Mouse (Mus musculus) left cerebral cortex, adult 9 months (tissue): ENCODE data around the gene Olfr186.
"Not testable (repeated sequence)": the region's sequence is repeated elsewhere in the genome, so short reads cannot be mapped to it uniquely, and the experiment has no call there.

Source experiments
- DNase-seq, 2 experiments: peaks; one replicate each; pipeline ENCODE4 v3.0.0; 2022; ENCODE audit warnings: low spot score in 2 of 2

Gene Olfr186

DNA sequence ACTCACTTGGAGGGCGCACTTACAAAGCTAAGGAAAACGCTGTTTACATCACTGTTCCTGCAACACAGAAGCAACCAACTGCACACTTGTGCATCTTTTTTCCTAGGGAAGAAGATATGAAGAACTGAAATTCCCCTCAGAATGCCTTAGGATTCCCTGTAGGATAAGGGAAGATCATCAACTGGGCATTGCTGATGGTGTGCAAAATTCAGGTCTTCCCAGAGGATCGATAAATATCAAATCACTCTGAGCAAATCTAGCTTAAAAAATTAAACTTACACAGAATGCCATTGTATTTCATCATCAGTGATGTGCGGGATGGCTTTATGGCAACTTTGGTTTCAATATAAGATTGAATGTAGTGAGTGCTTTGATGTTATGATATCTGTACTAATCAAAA lies at the start of gene Olfr186:
TSS of gene Olfr186 (minus strand) at position 101 of the 400 bp plus-strand sequence.
- no peak for DNase-seq

DNA sequence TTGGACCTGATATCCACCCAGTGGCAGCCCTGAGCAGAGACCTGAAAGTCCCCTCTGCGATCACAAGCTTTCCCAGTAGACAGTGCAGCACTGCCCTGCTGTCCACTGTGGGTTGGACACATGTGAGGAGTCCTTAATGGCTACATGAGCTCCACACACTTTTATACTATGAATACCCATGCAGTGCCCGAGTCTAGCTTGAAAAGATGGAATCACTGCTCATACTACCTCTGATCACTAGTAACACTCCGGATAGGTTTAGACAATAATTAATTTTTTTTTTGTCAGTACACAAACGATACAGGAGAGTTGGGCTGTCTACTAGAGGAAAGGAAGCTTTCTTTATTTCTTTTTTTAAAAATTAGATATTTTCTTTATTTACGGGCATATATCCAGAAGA lies 47.8 kb upstream of the Olfr186 start, which contains the start of gene Olfr190:
TSS of gene Olfr190 (minus strand) at position 101 of the 400 bp plus-strand sequence.
- no peak for DNase-seq

- DNase-seq = no peak
These were observed 43.4 kb upstream of the Olfr186 start for GRCm38 (mm10) chr16:59073520-59073919.

DNA sequence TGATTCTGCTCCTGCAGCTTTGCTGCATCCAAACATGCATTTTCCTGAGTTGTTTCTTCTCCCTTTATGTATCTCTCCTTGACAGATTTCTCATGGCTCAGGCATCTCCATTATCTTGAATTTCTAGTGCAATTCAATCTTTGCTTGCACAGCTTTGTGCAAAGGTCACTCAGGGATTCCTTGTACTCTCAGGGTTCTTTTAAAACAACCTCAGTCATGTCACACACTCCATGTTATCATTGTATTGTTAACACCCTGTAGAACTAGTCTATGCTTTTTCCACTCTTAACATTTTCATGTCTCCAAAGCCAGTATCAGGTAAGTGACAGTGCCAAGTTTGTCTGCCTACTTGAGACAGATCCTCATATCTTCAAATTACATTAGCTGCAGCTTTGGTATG lies 41.7 kb upstream of the Olfr186 start:
- no peak for DNase-seq

DNA sequence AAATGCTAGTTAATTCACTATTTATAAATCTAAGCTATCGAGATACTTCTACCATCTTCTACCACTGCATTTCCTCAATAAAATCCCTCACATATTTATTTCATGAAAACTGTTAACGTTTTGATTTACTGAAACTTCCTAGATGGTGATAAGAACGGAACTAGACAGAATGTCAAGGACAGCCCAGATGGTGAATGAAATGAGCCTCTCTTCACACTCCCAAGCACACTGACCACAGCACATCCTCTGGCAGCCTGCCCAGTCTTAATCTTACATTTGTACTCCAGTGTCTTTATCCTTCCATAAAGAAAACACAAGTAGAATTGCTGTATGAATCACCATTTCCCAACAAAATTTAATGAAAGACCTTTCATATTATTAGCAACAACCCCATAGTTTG lies 32.3 kb upstream of the Olfr186 start:
- not testable (repeated sequence) for DNase-seq

DNA sequence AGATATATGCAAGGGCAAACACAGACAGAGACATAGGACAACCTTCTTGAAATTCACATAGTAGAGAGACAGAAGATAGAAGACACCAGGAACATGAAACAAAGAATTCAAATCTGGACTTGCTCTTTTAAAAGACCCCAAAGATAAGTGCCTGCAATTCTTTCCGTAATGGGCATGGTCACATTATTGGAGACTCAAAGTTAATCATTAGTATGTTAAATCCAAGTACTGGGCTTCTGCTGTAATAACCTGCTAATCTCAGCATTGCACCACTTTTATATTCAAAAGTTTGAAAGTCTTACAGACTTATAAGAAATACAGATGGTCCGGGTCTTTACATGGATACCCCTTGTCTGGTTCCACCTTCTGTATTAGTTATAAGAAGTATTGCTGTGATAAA lies 19.2 kb upstream of the Olfr186 start:
- DNase-seq = not testable (repeated sequence)

DNA sequence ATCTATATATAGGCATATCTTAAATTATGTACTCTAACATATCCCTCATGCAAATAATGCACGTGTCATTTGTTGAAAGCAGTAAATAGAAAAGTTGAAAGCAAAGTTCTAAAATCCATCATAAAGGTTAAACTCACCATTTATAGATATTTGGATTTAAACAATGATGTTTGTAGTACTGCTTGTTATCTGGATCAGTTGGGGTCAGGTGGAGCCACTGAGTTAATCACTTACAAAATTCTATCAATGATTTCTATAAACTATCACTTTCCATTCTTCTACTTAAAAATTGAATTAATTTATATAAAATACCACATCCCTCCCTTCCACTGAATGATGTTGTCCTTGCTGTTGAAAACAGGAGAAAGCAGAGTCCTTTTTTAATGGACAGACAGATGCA lies 18.8 kb upstream of the Olfr186 start:
- DNase-seq = no peak

- DNase-seq = no peak
These were observed 17.5 kb upstream of the Olfr186 start for GRCm38 (mm10) chr16:59047579-59047978.

DNA sequence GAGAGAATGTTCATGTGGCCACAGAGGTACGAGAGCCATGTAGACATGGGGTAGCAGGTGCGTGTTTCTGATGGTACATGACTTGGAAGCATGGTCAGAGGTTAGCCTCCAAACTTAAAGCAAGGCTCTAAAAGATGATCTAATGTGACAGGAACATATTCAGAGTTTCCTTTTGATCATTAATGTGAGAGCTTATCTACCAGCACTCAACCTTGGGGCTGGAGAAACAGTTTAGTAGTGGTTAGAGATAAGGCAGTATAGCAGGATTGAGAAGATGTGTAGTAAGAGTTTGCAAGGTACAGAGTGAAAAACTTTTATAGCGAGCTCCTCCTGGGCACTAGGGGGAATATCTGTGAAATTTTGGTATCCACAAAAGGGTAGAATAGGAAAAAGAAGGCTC lies 15.7 kb upstream of the Olfr186 start:
- no peak for DNase-seq

- no peak for DNase-seq
These were observed 9.6 kb upstream of the Olfr186 start, which contains the start of gene Olfr187 for GRCm38 (mm10) chr16:59039710-59040109. Gene Olfr187 (minus strand): TSS chr16:59039767.

DNA sequence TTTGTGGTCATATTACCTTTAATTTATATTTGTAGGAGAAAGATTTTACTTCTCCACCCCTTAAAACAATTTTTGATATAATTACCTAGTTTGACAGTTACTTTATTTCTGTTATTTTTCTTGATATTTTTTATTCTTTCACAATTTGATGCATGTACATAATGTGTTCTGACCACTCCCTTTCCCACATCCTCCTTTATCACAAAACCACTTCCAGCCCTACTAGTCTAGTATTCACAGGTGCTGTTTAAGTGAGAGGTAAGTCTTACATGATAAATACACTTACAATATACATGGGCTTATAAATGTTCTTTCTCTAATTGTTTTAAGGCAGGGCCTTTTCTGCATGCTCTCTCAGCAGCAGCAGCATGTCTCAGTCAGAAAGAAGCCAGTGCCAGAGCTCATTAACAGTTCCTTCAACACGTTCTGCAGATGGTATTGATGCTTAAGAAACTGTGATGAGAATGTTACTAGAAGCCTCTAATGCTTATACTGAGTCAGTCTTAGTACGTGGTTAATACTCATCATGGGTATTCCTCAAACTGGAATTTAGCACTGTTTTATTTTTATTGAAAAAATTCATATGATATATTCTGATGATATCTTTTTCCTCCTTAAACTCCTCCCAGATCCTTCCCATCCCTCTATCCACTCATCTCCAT lies 16.6 kb downstream of the Olfr186 start:
- no peak for DNase-seq

GRCm38 (mm10) chr16:59007146-59007545 lies 22.9 kb downstream of the Olfr186 start:
- DNase-seq = no peak

DNA sequence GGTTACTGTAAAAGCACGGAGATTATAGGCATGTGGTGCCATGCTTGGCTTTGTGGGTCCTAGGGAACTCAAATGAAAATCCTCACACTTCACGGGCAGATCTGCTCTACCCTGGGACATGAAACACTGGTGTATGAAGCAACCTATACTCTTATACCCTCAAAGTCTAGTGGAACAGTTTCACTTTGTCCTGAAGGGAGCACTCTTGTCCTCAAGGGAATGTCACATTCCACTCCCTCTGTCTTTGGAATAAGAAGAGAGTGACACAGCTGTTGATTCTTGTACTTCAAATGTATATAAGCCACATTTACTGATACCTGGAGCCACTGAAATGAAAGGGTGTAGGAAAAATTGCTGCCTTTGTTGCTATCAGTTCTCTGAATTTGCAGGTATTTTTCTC lies 35.0 kb downstream of the Olfr186 start, which contains the start of gene Olfr183:
TSS of gene Olfr183 (plus strand) at position 301 of the 400 bp plus-strand sequence.
- DNase-seq = no peak
